Mouse (Mus musculus) spleen, postnatal 10 days (tissue): Measurements from ENCODE around the gene Zfp664.
A peak's percentile ranks its signal among the peaks of the same experiment; 100 is the strongest.

ENCODE experiments used
- DNase-seq, 2 experiments: peaks; one replicate each; pipeline ENCODE4 v3.0.0; 2021 to 2022; ENCODE audit warnings: low spot score in 2 of 2

The Zfp664 gene

GRCm38 (mm10) chr5:124872033-124872432 lies 9.5 kb downstream of the Zfp664 start:
- no peak for DNase-seq

- no peak for DNase-seq
Measured at GRCm38 (mm10) chr5:124873096-124873495, 10.6 kb downstream of the Zfp664 start.

- DNase-seq = no peak
Measured at GRCm38 (mm10) chr5:124873890-124874601, 11.6 kb downstream of the Zfp664 start.

- no peak for DNase-seq
Measured at GRCm38 (mm10) chr5:124879251-124879650, 16.8 kb downstream of the Zfp664 start.

- no peak for DNase-seq
Measured at GRCm38 (mm10) chr5:124879801-124880200, 17.3 kb downstream of the Zfp664 start.

- DNase-seq = no peak
Measured at GRCm38 (mm10) chr5:124883877-124884276, 21.4 kb downstream of the Zfp664 start.

- DNase-seq = no peak
Measured at GRCm38 (mm10) chr5:124888661-124889060, 26.2 kb downstream of the Zfp664 start.

GRCm38 (mm10) chr5:124891921-124892370 lies 29.5 kb downstream of the Zfp664 start:
- DNase-seq = no peak

GRCm38 (mm10) chr5:124896135-124896534 lies 33.6 kb downstream of the Zfp664 start:
- DNase-seq = no peak

GRCm38 (mm10) chr5:124899945-124900631 lies 37.6 kb downstream of the Zfp664 start:
- peak; percentile 77 to 88 for DNase-seq

- no peak for DNase-seq
Measured at GRCm38 (mm10) chr5:124900738-124901490, 38.4 kb downstream of the Zfp664 start.

GRCm38 (mm10) chr5:124901675-124902074 lies 39.2 kb downstream of the Zfp664 start:
- no peak for DNase-seq

GRCm38 (mm10) chr5:124902195-124902594 lies 39.7 kb downstream of the Zfp664 start:
- no peak for DNase-seq

GRCm38 (mm10) chr5:124903852-124904251 lies 41.4 kb downstream of the Zfp664 start:
- DNase-seq = no peak

GRCm38 (mm10) chr5:124906890-124907289 lies 44.4 kb downstream of the Zfp664 start:
- DNase-seq = no peak

GRCm38 (mm10) chr5:124908860-124909259 lies 46.4 kb downstream of the Zfp664 start:
- DNase-seq = peak; percentile 38 to 79

GRCm38 (mm10) chr5:124912276-124912675 lies 49.8 kb downstream of the Zfp664 start:
- DNase-seq = no peak

GRCm38 (mm10) chr5:124912946-124913933 lies 50.7 kb downstream of the Zfp664 start:
- no peak for DNase-seq

GRCm38 (mm10) chr5:124919798-124920197 lies 57.3 kb downstream of the Zfp664 start:
- DNase-seq = no peak

- DNase-seq = no peak
Measured at GRCm38 (mm10) chr5:124921410-124921809, 58.9 kb downstream of the Zfp664 start.
